Mouse (Mus musculus) intestine, embryonic 14.5 days (tissue): ENCODE data around the gene Apba3. TPM values are rescaled to one million over a fixed set of nuclear protein-coding genes. Genes with fewer than 3 reads are reported as not detected.

Experiments
- ATAC-seq: fragments of 200-750 bp; cut with Nextera tagmentation; replicated peaks from 2 replicates; pipeline ENCODE4 v1.8.0; 2017; ENCODE audit warnings: low read depth, moderate number of reproducible peaks, moderate TSS enrichment, moderate library complexity; ENCODE audit not compliant: low FRiP score, low TSS enrichment
- DNase-seq: peaks from one replicate; pipeline ENCODE4 v3.0.0-alpha.2; 2018; ENCODE audit warnings: low spot score
- H3K27ac ChIP-seq: fragments of 300-500 bp; sonication (generic); 2 replicates; pipeline ENCODE4 v1.5.1; 2014; ENCODE audit warnings: low read depth, mild to moderate bottlenecking, control low read depth
- H3K27me3 ChIP-seq: fragments of 300-500 bp; sonication (generic); replicated peaks from 2 replicates; pipeline ENCODE4 v1.6.1; 2014; ENCODE audit warnings: low read length, control low read depth; ENCODE audit not compliant: control insufficient read depth, insufficient read depth
- H3K36me3 ChIP-seq: fragments of 300-500 bp; sonication (generic); 2 replicates; pipeline ENCODE4 v1.6.1; 2014; ENCODE audit warnings: low read length, control low read depth; ENCODE audit not compliant: control insufficient read depth, insufficient read depth
- H3K4me1 ChIP-seq: fragments of 300-500 bp; sonication (generic); replicated peaks from 2 replicates; pipeline ENCODE4 v1.6.1; 2014; ENCODE audit warnings: low read length, control low read depth, mixed read lengths; ENCODE audit not compliant: control insufficient read depth, insufficient read depth
- H3K4me2 ChIP-seq: fragments of 300-500 bp; sonication (generic); 2 replicates; pipeline ENCODE4 v1.6.1; 2014; ENCODE audit warnings: low read length
- H3K4me3 ChIP-seq: fragments of 300-500 bp; sonication (generic); 2 replicates; pipeline ENCODE4 v1.5.1; 2014; ENCODE audit warnings: low read depth, low read length, control low read depth, mixed read lengths
- H3K9ac ChIP-seq: fragments of 300-500 bp; sonication (generic); 2 replicates; pipeline ENCODE4 v1.6.1; 2014; ENCODE audit warnings: mild to moderate bottlenecking, low read length
- H3K9me3 ChIP-seq: fragments of 300-500 bp; sonication (generic); 2 replicates; pipeline ENCODE4 v1.6.1; 2016; ENCODE audit warnings: low read length, control low read depth; ENCODE audit not compliant: control insufficient read depth
- WGBS: fragments of 180-500 bp; shearing (Covaris S2); extraction: QIAGEN DNeasy Blood & Tissue Kit; methylation state at CpG from one replicate; pipeline ENCODE4 v1.1.7; 2014; 5-methylcytosine and 5-hydroxymethylcytosine counted together
- polyA plus RNA-seq: library from polyadenylated mRNA; unstranded; fragments of >200 nt; fragmentation: Nextera tagmentation; extraction: Ambion mirVana; gene quantifications from 2 replicates; pipeline ENCODE4 v1.2.1, GENCODE M21; 2014

The Apba3 gene
- polyA plus RNA-seq, 1 experiment from 2014 or later = 51.0 TPM

DNA sequence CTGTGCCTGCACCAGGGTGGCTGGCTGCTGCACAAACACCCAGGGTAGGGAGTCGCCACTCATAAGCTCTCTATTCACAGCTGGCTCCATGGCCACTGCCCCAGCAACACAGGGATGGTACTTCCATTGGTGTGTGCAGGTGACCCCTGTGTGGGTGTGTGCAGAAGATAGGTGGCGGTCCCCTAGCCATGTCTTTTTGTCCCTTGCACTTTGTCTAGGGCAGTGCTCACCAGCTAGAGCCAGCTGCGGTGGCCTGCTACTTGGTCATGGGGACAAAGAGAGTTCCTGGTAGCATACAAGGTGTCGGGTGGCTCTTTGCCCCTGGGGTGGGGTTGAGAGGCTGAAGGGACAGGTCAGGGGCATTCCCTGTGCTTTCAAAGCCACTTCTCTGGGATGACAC, 22.6 kb upstream of the Apba3 start:
- H3K9ac ChIP-seq = no peak overlapping the region
- no peak overlapping the region for H3K4me2 ChIP-seq
- no peak for DNase-seq
- peaks cover 21% of the 10 kb centered on the region for H3K27me3 ChIP-seq
- no peak overlapping the region for H3K4me3 ChIP-seq
- ATAC-seq = 0 out of 2 replicates have a peak, but pooled peaks have one; percentile 4
- WGBS = 74% methylated on average over 4 of the region's 4 CpGs
- no peak overlapping the region for H3K27ac ChIP-seq
- no peaks in the 10 kb centered on the region for H3K36me3 ChIP-seq
- no peaks in the 10 kb centered on the region for H3K9me3 ChIP-seq
- H3K4me1 ChIP-seq = no peaks in the 10 kb centered on the region; the same call in 1 of the 2 replicates

- DNase-seq = peak; percentile 94
Measured at GRCm38 (mm10) chr10:81244595-81244994, 22.2 kb upstream of the Apba3 start.

DNA sequence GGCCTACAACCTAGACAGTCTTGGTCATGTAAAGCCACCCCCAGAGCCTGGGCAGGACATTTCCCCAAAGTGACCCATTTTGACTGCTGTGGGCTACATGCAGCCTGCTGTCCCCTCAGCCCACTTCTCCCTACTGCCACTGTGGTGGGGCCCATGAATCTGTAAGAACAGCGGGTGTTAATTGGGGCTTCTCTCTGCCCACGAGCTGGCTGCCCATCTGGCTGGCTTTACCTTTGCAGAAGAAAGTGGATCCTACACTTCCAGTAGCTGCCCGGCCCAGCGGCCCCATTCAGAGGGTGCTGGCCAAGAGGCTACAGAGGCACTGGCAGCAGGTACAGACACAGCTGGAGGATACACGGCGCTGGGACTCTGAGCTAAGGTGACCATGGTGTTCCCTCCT, 21.6 kb upstream of the Apba3 start:
- no peaks in the 10 kb centered on the region for H3K36me3 ChIP-seq
- H3K4me3 ChIP-seq = no peak overlapping the region
- no peaks in the 10 kb centered on the region for H3K4me1 ChIP-seq
- WGBS = 88% methylated on average over 6 of the region's 6 CpGs
- ATAC-seq (no peak), DNase-seq (no peak)
- H3K27me3 ChIP-seq = peaks cover 11% of the 10 kb centered on the region
- no peak overlapping the region for H3K27ac ChIP-seq
- H3K9me3 ChIP-seq = no peaks in the 10 kb centered on the region
- no peak overlapping the region for H3K9ac ChIP-seq
- no peak overlapping the region for H3K4me2 ChIP-seq

More at GRCm38 (mm10) chr10:81244595-81244994, 22.2 kb upstream of the Apba3 start:
- Histone ChIP-seq H3K4me2 (no peak overlapping the region), H3K36me3 (no peaks in the 10 kb centered on the region), H3K4me3 (no peak overlapping the region), H3K9me3 (no peaks in the 10 kb centered on the region), H3K27ac (no peak overlapping the region), H3K4me1 (no peaks in the 10 kb centered on the region; the same call in 1 of the 2 replicates), H3K27me3 (peaks cover 17% of the 10 kb centered on the region), H3K9ac (no peak overlapping the region)
- peak; percentile 61 for ATAC-seq
- 7% methylated on average over 17 of the region's 17 CpGs for WGBS

DNA sequence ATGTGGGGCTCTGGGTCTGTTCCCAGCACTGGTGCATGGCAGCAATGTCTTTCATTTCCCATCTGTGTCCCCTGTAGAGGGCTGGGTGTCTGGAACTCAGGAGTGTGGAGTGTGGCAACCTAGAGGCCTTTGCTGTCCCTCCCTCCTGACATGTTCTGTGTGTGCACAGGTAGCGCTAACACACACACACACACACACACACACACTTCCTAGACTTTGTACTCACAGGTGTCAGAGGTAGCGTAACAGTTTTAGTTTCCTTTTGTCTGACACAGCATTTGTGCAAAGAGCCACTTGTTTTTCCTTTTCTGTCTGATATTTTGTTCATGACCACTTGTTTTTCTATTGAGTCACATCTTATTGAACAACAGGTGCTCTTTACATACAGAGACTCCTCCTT, 19.0 kb upstream of the Apba3 start:
- DNase-seq = no peak
- no peak overlapping the region for H3K27ac ChIP-seq
- ATAC-seq = no peak
- no peak overlapping the region for H3K9ac ChIP-seq
- peaks cover 16% of the 10 kb centered on the region for H3K27me3 ChIP-seq
- no peak overlapping the region for H3K4me3 ChIP-seq
- H3K4me1 ChIP-seq = peaks cover under 1% of the 10 kb centered on the region; the same call in 1 of the 2 replicates
- 100% methylated on average over 2 of the region's 2 CpGs for WGBS
- H3K36me3 ChIP-seq = no peaks in the 10 kb centered on the region
- H3K4me2 ChIP-seq = no peak overlapping the region
- H3K9me3 ChIP-seq = no peaks in the 10 kb centered on the region

DNA sequence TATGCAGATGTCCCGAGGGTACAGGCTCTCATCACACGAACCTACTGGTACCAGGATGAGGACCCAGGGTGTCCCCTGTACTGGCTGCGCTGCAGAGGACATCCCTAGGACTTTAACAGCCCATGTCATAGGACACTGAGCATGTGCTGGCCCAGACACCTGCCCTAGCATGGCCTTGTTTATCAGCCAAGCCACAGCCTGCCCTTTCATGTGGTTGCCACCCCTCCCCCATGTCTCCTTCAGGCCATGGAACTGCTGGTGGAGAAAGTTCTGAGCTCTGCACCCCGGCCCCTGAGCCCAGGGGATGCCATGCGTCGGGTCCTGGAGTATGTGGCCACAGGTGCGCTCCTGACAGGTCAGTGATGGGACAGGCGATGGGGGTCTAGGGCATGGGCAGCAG, 17.3 kb upstream of the Apba3 start:
- Histone ChIP-seq H3K4me1 (peaks cover 4% of the 10 kb centered on the region), H3K36me3 (no peaks in the 10 kb centered on the region), H3K9ac (no peak overlapping the region), H3K27me3 (peaks cover 33% of the 10 kb centered on the region), H3K4me2 (no peak overlapping the region), H3K9me3 (no peaks in the 10 kb centered on the region), H3K4me3 (no peak overlapping the region), H3K27ac (no peak overlapping the region)
- no peak for DNase-seq
- ATAC-seq = no peak
- 75% methylated on average over 8 of the region's 8 CpGs for WGBS

DNA sequence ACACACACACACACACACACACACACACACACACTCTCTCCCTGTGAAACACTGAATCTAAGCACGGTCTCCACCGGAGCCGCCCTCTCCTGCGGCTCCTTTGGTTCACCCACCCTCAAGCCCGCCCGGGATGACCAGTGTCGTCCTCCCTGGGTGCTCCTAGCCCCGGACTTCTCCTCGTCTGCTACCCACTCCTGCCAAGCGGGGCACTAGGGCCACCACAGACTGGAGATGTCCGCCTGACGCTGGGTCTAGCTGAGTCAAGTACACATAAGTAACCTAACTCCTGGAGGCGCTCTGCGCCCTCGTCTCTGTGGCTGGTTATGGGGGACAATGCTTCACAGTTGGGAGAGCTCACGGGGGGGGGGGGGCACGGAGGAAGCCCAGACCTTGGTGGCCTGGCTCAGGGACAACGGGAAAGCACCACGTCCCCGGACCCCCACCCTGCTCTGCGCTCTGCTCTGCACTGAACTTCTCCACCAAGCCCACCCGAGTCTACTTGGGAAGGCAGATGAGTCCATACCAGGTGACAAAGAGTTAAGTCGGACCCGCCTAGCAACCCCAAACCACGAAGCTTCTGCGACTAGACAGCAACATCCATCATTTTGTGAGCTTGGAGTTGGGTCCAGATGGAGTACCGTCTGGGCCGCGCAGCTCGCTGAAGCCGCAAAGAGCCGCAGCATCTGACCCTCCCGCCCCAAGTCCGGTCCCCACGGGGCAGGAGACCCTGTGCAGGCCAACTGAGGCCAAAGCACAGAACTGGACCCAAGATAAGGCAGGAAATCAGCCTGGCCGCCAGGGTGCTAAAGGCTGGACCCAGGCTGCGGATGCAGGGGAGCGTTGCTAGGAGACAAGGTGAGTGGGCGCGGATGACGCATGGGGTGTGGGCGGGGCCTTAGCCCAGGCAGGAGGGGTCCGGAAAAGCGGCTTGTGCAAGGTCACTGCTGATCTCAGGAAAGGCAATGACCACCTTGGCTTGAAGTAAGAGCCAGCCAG, 14.0 kb upstream of the Apba3 start, which contains the start of gene Matk:
Matk (plus strand) TSS at position 512 of the 996 bp plus-strand sequence.
- Histone ChIP-seq H3K9me3 (no peaks in the 10 kb centered on the region), H3K4me3 (peak within 1 kb of the TSS; percentile 6; the same call in 1 of the 2 replicates), H3K27me3 (peaks cover 55% of the 10 kb centered on the region), H3K4me1 (peaks cover 4% of the 10 kb centered on the region), H3K9ac (no peak within 1 kb of the TSS), H3K4me2 (peak within 1 kb of the TSS; percentile 31; the same call in 1 of the 2 replicates), H3K36me3 (no peaks in the 10 kb centered on the region), H3K27ac (no peak within 1 kb of the TSS)
- peak; percentile 23; the same call in 1 of the 2 replicates for ATAC-seq
- 12% methylated on average over 43 of the region's 44 CpGs for WGBS
- no peak for DNase-seq

- H3K27me3 ChIP-seq = peaks cover 76% of the 10 kb centered on the region
Measured at GRCm38 (mm10) chr10:81254886-81255285, 11.9 kb upstream of the Apba3 start.

GRCm38 (mm10) chr10:81257158-81258039, 9.4 kb upstream of the Apba3 start:
- no peak for ATAC-seq
- Histone ChIP-seq H3K4me3 (peak overlapping the region; percentile 31), H3K9ac (0 out of 2 replicates have a peak overlapping the region, but pooled peaks have one; percentile 17), H3K27ac (no peak overlapping the region), H3K27me3 (peaks cover 68% of the 10 kb centered on the region), H3K36me3 (no peaks in the 10 kb centered on the region), H3K4me2 (peak overlapping the region; percentile 62), H3K4me1 (peaks cover 4% of the 10 kb centered on the region), H3K9me3 (peaks cover 5% of the 10 kb centered on the region; the same call in 1 of the 2 replicates)
- 3% methylated on average over 62 of the region's 62 CpGs for whole genome bisulfite sequencing
- peak; percentile 72 for DNase-seq

More at GRCm38 (mm10) chr10:81254886-81255285, 11.9 kb upstream of the Apba3 start:
- H3K4me3 ChIP-seq = no peak overlapping the region
- DNase-seq (no peak), ATAC-seq (no peak)
- WGBS = 38% methylated on average over 1 of the region's 1 CpGs
- no peak overlapping the region for H3K4me2 ChIP-seq
- H3K4me1 ChIP-seq = peaks cover 4% of the 10 kb centered on the region
- H3K9me3 ChIP-seq = no peaks in the 10 kb centered on the region
- no peaks in the 10 kb centered on the region for H3K36me3 ChIP-seq
- H3K9ac ChIP-seq = no peak overlapping the region
- H3K27ac ChIP-seq = no peak overlapping the region
